Mouse (Mus musculus) neural tube, embryonic 12.5 days (tissue): ENCODE data around the gene S1pr5. TPM values are rescaled to one million over a fixed set of nuclear protein-coding genes. Genes with fewer than 3 reads are reported as not detected.
"Not testable (repeated sequence)": the region's sequence is repeated elsewhere in the genome, so short reads cannot be mapped to it uniquely, and the experiment has no call there.

Experiments
- ATAC-seq: fragments of 200-750 bp; cut with Nextera tagmentation; 2 replicates; pipeline ENCODE4 v1.8.0; 2017; ENCODE audit warnings: low read depth, mild to moderate bottlenecking, moderate TSS enrichment, moderate library complexity; ENCODE audit not compliant: low FRiP score
- H3K27ac ChIP-seq: fragments of 300-500 bp; sonication (generic); 2 replicates; pipeline ENCODE4 v1.5.1; 2016
- H3K27me3 ChIP-seq: fragments of 300-500 bp; sonication (generic); replicated peaks from 2 replicates; pipeline ENCODE4 v1.6.1; 2016; ENCODE audit warnings: mild to moderate bottlenecking
- H3K36me3 ChIP-seq: fragments of 300-500 bp; sonication (generic); 2 replicates; pipeline ENCODE4 v1.6.1; 2016; ENCODE audit warnings: mild to moderate bottlenecking
- H3K4me1 ChIP-seq: fragments of 300-500 bp; sonication (generic); 2 replicates; pipeline ENCODE4 v1.6.1; 2016
- H3K4me2 ChIP-seq: fragments of 300-500 bp; sonication (generic); replicated peaks from 2 replicates; pipeline ENCODE4 v1.6.1; 2016; ENCODE audit warnings: mild to moderate bottlenecking
- H3K4me3 ChIP-seq: fragments of 300-500 bp; sonication (generic); 2 replicates; pipeline ENCODE4 v1.5.1; 2016
- H3K9ac ChIP-seq: fragments of 300-500 bp; sonication (generic); 2 replicates; pipeline ENCODE4 v1.6.1; 2016; ENCODE audit warnings: mild to moderate bottlenecking
- H3K9me3 ChIP-seq: fragments of 300-500 bp; sonication (generic); 2 replicates; pipeline ENCODE4 v1.6.1; 2016; ENCODE audit warnings: mild to moderate bottlenecking
- WGBS: fragments of 180-500 bp; shearing (Covaris S2); methylation state at CpG from one replicate; pipeline ENCODE4 v1.1.7; 2016; 5-methylcytosine and 5-hydroxymethylcytosine counted together
- polyA plus RNA-seq: library from polyadenylated mRNA; unstranded; fragments of >200 nt; fragmentation: Nextera tagmentation; extraction: Ambion mirVana; gene quantifications from 2 replicates; pipeline ENCODE4 v1.2.1, GENCODE M21; 2016

Gene S1pr5
- polyA plus RNA-seq, 1 experiment from 2014 or later = 2.0 TPM

DNA sequence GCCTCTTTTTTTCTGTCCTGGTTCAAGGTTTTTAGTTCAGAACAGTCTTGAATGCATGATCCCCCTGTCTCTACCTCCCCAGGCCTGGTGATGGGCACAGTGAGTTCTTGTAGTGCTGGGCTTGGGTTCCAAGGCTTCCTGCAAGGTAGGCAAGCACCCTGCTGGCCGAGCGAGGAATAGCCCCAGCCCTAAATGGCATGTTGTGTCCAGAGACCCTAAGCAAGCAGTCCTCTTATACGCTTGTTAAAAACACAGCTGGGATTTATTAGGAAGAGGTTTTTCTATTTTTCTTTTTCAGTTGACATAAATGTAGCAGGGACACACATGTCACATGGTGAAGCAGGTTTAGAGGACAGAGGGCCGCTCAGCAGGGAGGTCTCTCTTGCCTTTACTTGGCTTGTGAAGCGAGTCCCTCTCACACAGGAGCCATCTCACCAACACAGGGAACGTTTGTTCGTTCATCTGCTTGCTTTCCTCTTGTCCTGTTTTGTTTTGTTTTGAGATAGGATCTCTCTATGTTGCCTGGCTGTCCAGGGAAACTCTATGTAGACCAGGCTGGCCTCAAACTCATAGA, 34.5 kb downstream of the S1pr5 start:
- no peak for ATAC-seq
- Histone ChIP-seq H3K9ac (no peak overlapping the region), H3K4me1 (peaks cover 9% of the 10 kb centered on the region), H3K9me3 (no peaks in the 10 kb centered on the region), H3K4me2 (no peak overlapping the region), H3K4me3 (no peak overlapping the region), H3K27ac (no peak overlapping the region), H3K27me3 (no peaks in the 10 kb centered on the region), H3K36me3 (peaks cover 6% of the 10 kb centered on the region; the same call in 1 of the 2 replicates)
- WGBS = 47% methylated on average over 7 of the region's 7 CpGs

DNA sequence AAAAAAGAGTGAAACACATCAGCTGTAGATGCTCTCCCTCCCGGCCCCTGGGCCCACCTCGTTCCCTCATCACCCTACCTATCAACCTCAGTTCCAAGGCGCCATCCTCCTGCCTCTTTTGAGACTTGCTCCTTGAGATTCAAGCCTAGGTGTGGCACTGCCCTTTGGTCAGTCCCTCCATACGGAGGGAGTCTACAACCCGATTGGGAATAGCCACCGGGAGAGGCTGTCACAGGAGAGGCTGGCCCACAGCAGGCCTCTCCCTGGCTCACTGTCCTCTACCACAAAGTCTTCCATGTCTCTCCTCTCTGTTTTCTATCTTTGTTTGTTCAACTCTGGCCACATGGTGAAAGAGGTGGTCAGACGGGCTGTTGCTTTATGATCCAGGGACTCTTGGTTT, 36.6 kb downstream of the S1pr5 start:
- H3K27ac ChIP-seq = no peak overlapping the region
- no peak overlapping the region for H3K9ac ChIP-seq
- peaks cover 6% of the 10 kb centered on the region; the same call in 1 of the 2 replicates for H3K36me3 ChIP-seq
- no peak overlapping the region for H3K4me3 ChIP-seq
- peaks cover 7% of the 10 kb centered on the region for H3K4me1 ChIP-seq
- WGBS = 83% methylated on average over 7 of the region's 7 CpGs
- H3K9me3 ChIP-seq = no peaks in the 10 kb centered on the region
- no peak overlapping the region for H3K4me2 ChIP-seq
- H3K27me3 ChIP-seq = no peaks in the 10 kb centered on the region
- ATAC-seq = no peak

- H3K36me3 ChIP-seq = peaks cover 6% of the 10 kb centered on the region; the same call in 1 of the 2 replicates
- ATAC-seq = no peak
- H3K9me3 ChIP-seq = no peaks in the 10 kb centered on the region
- H3K4me1 ChIP-seq = no peaks in the 10 kb centered on the region
- no peak overlapping the region for H3K27ac ChIP-seq
- H3K4me2 ChIP-seq = no peak overlapping the region
- no peak overlapping the region for H3K4me3 ChIP-seq
- H3K27me3 ChIP-seq = no peaks in the 10 kb centered on the region
- WGBS = 82% methylated on average over 6 of the region's 6 CpGs
- H3K9ac ChIP-seq = no peak overlapping the region
These were observed 37.4 kb downstream of the S1pr5 start for GRCm38 (mm10) chr9:21210821-21211220.

- Histone ChIP-seq H3K4me3 (no peak overlapping the region), H3K9ac (no peak overlapping the region), H3K9me3 (no peaks in the 10 kb centered on the region), H3K4me1 (peaks cover 10% of the 10 kb centered on the region), H3K4me2 (no peak overlapping the region), H3K27me3 (no peaks in the 10 kb centered on the region), H3K27ac (no peak overlapping the region), H3K36me3 (peaks cover 6% of the 10 kb centered on the region; the same call in 1 of the 2 replicates)
- WGBS = 78% methylated on average over 2 of the region's 2 CpGs
- ATAC-seq = no peak
These were observed 39.6 kb downstream of the S1pr5 start for GRCm38 (mm10) chr9:21208626-21209025.

- Histone ChIP-seq H3K36me3 (peaks cover 8% of the 10 kb centered on the region), H3K4me3 (no peak overlapping the region), H3K27me3 (no peaks in the 10 kb centered on the region), H3K4me1 (peaks cover 10% of the 10 kb centered on the region), H3K9me3 (no peaks in the 10 kb centered on the region), H3K9ac (no peak overlapping the region), H3K4me2 (no peak overlapping the region), H3K27ac (no peak overlapping the region)
- 90% methylated on average over 6 of the region's 6 CpGs for WGBS
- ATAC-seq = no peak
These were observed 41.4 kb downstream of the S1pr5 start for GRCm38 (mm10) chr9:21206848-21207247.

GRCm38 (mm10) chr9:21204528-21205272, 43.5 kb downstream of the S1pr5 start:
- Histone ChIP-seq H3K4me2 (peak overlapping the region; percentile 63), H3K36me3 (peaks cover 5% of the 10 kb centered on the region; the same call in 1 of the 2 replicates), H3K27me3 (no peaks in the 10 kb centered on the region), H3K4me3 (peak overlapping the region; percentile 34), H3K4me1 (peaks cover 10% of the 10 kb centered on the region), H3K9me3 (no peaks in the 10 kb centered on the region), H3K27ac (no peak overlapping the region), H3K9ac (peak overlapping the region; percentile 44; the same call in 1 of the 2 replicates)
- ATAC-seq = peak; percentile 80
- WGBS = 2% methylated on average over 23 of the region's 23 CpGs

DNA sequence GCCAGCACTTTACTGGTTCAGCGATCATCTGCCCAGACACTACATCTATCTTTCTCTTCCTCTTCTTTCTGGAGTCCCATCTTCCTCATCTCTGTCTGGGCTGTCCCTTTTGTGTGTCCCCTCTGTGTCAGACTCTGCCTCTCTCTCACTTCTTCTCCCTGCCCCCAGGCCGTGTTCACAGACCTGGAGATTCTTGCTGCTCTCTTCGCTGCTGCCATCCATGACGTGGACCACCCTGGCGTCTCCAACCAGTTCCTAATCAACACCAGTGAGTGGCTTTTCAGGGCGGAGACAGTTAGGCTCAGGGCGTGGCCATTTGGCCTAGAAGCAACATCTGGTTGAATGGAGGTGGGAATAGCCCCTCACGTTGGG, 44.1 kb downstream of the S1pr5 start:
- Histone ChIP-seq H3K4me1 (peaks cover 10% of the 10 kb centered on the region), H3K4me3 (peak overlapping the region; percentile 34; the same call in 1 of the 2 replicates), H3K27me3 (no peaks in the 10 kb centered on the region), H3K27ac (no peak overlapping the region), H3K9me3 (no peaks in the 10 kb centered on the region), H3K36me3 (peaks cover 5% of the 10 kb centered on the region; the same call in 1 of the 2 replicates), H3K4me2 (peak overlapping the region; percentile 63), H3K9ac (no peak overlapping the region)
- ATAC-seq = peak; percentile 34; the same call in 1 of the 2 replicates
- WGBS = 19% methylated on average over 8 of the region's 8 CpGs

GRCm38 (mm10) chr9:21198960-21199359, 49.3 kb downstream of the S1pr5 start:
- no peak for ATAC-seq
- WGBS = 80% methylated on average over 3 of the region's 3 CpGs
- no peaks in the 10 kb centered on the region for H3K27me3 ChIP-seq
- H3K9ac ChIP-seq = no peak overlapping the region
- H3K4me1 ChIP-seq = peaks cover 31% of the 10 kb centered on the region
- H3K4me3 ChIP-seq = no peak overlapping the region
- H3K27ac ChIP-seq = no peak overlapping the region
- no peak overlapping the region for H3K4me2 ChIP-seq
- H3K36me3 ChIP-seq = peaks cover 5% of the 10 kb centered on the region; the same call in 1 of the 2 replicates
- no peaks in the 10 kb centered on the region for H3K9me3 ChIP-seq

DNA sequence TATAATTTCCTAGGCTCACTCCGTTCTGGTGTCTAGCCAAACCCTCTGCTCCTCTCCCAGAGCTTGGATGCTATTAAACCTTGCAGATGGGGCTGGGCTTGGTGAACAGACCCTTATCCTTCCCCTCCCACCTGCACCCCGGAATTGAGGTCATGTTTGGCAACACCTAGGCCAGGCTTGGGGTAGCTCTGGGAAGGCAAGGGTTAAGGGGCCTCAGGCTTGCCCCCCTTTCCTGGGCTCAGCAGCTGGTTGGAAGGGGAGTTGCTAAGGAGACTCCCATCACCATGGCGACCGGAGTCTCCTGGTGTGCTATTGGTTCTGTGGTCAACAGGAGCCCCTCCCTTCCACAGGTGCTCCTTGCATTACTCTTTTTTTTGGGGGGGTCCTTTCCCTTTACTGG, 50.3 kb downstream of the S1pr5 start:
- H3K4me1 ChIP-seq = peaks cover 31% of the 10 kb centered on the region
- ATAC-seq = peak; percentile 84
- H3K27ac ChIP-seq = no peak overlapping the region
- H3K4me2 ChIP-seq = peak overlapping the region; percentile 69
- no peaks in the 10 kb centered on the region for H3K27me3 ChIP-seq
- 15% methylated on average over 4 of the region's 4 CpGs for WGBS
- no peaks in the 10 kb centered on the region for H3K9me3 ChIP-seq
- H3K36me3 ChIP-seq = peaks cover 3% of the 10 kb centered on the region; the same call in 1 of the 2 replicates
- H3K4me3 ChIP-seq = peak overlapping the region; percentile 46
- peak overlapping the region; percentile 44 for H3K9ac ChIP-seq

- no peaks in the 10 kb centered on the region for H3K27me3 ChIP-seq
- H3K9ac ChIP-seq = peak overlapping the region; percentile 69
- no peaks in the 10 kb centered on the region for H3K9me3 ChIP-seq
- peak overlapping the region; percentile 46 for H3K4me3 ChIP-seq
- H3K27ac ChIP-seq = peak overlapping the region; percentile 23; the same call in 1 of the 2 replicates
- WGBS = 25% methylated on average over 19 of the region's 19 CpGs
- peaks cover 31% of the 10 kb centered on the region for H3K4me1 ChIP-seq
- 0 out of 2 replicates have a peak, but pooled peaks cover 3% of the 10 kb centered on the region for H3K36me3 ChIP-seq
- peak; percentile 64 for ATAC-seq
- peak overlapping the region; percentile 69 for H3K4me2 ChIP-seq
These were observed 51.5 kb downstream of the S1pr5 start for GRCm38 (mm10) chr9:21196521-21197433.

- H3K9ac ChIP-seq, H3K27ac ChIP-seq, H3K4me3 ChIP-seq, H3K36me3 ChIP-seq, H3K4me2 ChIP-seq, H3K9me3 ChIP-seq, H3K27me3 ChIP-seq: not testable (repeated sequence)
- H3K4me1 ChIP-seq = peaks cover 31% of the 10 kb centered on the region
- 50% methylated on average over 7 of the region's 7 CpGs for WGBS
- ATAC-seq = peak; percentile 12; the same call in 1 of the 2 replicates
These were observed 52.3 kb downstream of the S1pr5 start for GRCm38 (mm10) chr9:21195736-21196505.
